Mouse (Mus musculus): ENCODE results near the gene Gm21992.

The Gm21992 gene

GRCm38 (mm10) chr19:4833977-4834376, 22.6 kb upstream of the Gm21992 start:
- TF ChIP-seq GATA4 (IDR thresholded peaks at IDR 0.05; ENCODE audit: insufficient replicate concordance, low read length) = no peak

DNA sequence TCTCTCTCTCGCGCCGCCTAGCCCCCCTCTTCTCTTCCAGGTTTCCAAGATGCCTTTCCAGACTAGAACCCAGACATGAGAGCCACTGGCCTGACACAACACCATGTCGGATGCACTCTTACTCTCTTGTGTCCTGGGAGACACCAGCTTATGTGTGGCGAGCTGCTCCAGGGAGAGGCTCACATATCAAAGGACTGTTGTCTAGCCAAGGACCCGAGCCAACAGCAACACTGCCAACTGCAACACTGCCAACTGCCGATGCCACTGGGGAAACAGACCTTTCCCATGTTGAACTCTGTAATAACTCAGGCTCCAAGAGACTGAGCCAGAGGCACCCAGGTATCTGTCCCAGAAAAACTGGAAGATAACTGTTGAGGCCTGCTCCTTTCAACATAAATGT, 17.7 kb upstream of the Gm21992 start:
- no peak for TF ChIP-seq GATA4 (IDR thresholded peaks at IDR 0.05; ENCODE audit: insufficient replicate concordance, low read length)

DNA sequence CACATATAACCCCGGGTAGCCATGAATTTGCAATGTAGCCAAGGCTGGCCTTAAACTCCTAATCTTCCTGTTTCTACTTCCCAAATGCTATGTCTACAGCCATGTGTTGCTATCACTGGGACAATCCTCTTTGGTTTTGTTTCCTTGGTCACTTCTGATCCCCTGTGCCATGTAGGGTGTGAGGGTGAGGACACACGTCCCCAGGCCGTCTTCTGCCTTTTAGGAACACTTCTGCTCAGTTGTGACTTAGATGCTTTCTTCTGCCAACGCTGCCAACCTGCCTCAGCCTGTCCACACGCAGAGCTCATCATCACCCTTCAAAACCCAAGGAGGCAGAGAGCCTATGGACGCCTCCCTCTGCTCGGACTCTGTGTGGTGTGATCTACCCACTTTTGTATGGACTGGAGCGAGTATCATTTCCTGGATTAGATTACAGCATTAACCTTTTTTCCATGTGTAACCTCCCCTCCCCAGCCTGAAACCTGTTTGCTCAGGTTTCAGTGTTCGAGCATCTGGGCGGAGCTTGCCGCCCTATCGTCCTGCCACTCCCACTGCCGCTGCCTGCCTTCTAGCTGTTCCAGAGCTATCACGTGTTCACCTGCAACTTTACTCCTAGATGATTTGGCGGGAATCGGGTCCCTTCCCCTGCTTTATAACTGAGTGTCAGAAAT, 17.2 kb upstream of the Gm21992 start:
- TF ChIP-seq GATA4 (IDR thresholded peaks at IDR 0.05; ENCODE audit: insufficient replicate concordance, low read length) = no peak

- no peak for TF ChIP-seq GATA4 (IDR thresholded peaks at IDR 0.05; ENCODE audit: insufficient replicate concordance, low read length)
Measured at GRCm38 (mm10) chr19:4820678-4821303, 9.4 kb upstream of the Gm21992 start.

- TF ChIP-seq GATA4 (IDR thresholded peaks at IDR 0.05; ENCODE audit: insufficient replicate concordance, low read length) = no peak
Measured at GRCm38 (mm10) chr19:4817182-4817835, 5.9 kb upstream of the Gm21992 start.

DNA sequence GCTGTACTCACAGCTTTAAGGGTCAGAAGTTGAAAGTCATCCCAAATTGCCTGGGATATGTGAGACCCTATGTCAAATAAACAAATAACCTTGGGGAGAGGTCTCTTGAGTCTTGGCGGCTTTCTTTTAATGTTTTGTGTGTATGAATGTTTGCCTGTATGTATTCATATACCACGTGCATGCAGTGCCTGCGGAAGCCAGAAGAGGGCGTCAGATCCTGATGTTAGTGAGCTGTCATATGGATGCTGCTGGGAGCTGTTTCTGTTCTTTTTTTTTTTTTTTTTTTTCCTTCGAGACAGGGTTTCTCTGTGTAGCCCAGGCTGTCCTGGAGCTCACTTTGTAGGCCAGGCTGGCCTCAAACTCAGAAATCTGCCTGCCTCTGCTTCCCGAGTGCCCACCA, 1.6 kb upstream of the Gm21992 start:
- no peak for TF ChIP-seq GATA4 (IDR thresholded peaks at IDR 0.05; ENCODE audit: insufficient replicate concordance, low read length)

DNA sequence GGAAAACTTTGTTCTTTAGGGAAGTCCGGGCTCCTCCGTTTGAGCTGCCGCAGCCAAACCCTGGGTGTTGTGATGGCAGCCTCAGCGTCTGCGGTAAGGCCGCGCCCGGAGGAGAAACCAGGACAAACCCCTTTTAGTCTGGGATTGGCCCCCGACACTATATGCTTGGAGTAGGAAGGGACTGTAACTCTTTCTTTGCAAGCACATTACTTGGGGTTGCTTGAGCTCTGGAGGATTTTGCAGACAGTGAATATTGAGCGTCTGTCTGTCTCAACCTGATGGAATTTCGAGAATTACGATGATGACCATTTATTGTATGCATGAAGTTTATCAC, 464 bp upstream of the Gm21992 start:
- TF ChIP-seq GATA4 (IDR thresholded peaks at IDR 0.05; ENCODE audit: insufficient replicate concordance, low read length) = no peak

GRCm38 (mm10) chr19:4810746-4811062, 708 bp downstream of the Gm21992 start:
- no peak for TF ChIP-seq GATA4 (IDR thresholded peaks at IDR 0.05; ENCODE audit: insufficient replicate concordance, low read length)

DNA sequence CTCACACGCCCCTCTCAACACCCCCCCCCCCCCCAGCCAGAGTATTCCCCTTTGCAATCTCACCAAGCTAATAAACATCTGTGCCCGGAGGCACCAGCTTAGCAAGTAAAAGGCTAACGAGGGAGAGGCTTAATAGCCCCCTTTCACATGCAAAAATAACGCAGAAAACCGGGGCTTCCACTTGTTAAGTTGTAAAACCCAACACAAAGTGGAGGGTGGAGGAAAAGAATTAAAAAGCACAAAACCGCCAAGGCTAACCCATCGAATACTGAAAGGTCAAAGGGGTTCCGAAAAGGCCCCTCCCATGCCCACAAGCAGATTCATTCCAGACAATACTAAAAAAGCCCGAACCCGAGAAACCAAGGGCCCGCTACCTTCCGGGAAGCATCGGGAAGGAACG, 1.1 kb downstream of the Gm21992 start:
- TF ChIP-seq GATA4 (IDR thresholded peaks at IDR 0.05; ENCODE audit: insufficient replicate concordance, low read length) = no peak

DNA sequence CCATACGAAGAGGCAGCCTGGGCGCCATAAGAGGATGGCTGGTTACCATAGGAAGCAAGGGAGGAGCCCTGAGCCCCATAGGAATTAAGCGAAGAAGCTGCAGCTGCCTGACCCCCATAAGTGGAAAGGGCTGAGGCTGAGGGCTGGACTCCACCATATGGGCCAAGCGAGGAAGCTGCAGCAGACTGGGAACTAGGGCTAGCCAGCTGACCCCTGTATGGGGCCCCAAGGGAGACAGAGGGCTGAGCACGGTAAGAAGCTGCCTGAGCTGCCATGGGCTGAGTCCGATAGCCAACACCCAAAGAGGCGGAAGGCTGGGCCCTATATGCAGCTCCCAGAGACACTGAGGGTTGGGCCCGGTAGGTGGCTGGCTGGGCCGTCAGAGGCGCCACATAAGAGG, 8.1 kb downstream of the Gm21992 start:
- no peak for TF ChIP-seq GATA4 (IDR thresholded peaks at IDR 0.05; ENCODE audit: insufficient replicate concordance, low read length)

DNA sequence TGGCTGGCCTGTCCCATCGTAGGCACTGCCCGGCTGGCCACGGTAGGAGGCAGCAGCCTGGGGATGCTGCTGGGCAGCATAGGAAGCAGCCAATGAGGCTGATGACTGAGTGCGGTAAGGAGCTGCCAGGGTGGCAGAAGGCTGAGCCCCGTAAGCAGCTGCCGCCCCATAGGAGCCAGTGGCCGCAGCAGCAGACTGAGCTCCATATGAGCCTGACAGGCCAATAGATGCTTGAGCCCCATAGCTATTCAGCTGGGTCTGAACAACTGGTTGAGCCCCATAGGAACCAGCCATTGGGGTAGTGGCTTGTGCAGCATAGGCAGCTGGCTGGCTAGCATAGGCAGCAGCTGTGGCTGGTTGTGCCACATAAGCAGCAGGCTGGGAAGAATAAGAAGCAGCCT, 8.7 kb downstream of the Gm21992 start:
- TF ChIP-seq GATA4 (IDR thresholded peaks at IDR 0.05; ENCODE audit: insufficient replicate concordance, low read length) = no peak

DNA sequence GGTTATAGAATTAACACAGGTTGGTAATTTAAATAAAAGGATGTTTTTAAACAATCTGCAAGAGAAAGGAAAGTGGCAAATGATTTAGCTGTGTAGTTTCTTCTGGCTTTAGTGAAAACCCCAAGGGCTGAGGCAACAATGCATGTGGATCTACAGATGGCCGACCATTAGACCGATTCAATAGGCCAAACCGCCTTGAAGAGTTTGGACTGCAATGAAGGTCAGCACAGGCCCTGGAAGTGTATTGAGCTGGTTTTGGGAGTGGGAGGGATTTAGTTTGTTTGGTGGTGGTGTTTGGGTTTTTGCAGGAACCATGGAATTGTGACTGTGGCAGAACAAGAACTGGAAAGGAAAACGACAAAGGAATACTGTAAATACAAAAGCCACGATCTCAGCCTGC, 12.3 kb downstream of the Gm21992 start:
- TF ChIP-seq GATA4 (IDR thresholded peaks at IDR 0.05; ENCODE audit: insufficient replicate concordance, low read length) = no peak

DNA sequence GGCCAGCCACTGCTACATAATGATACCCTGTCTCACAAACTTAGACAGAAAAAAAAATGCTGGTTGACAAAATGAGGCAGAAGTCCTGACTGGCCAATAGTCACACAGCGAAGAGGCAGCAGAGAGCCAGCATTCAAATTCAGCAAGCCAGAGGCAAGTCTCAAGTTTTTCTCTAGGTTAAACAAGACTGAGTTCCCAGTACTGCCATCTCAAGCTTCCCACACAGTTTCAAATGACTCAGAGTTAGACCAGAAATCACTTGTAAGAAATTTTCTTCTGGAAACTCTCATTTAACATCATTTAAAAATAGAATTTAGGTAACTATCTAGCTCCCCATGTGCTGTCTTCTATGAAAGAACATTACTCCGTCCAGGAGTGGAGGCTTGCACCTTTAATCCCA, 13.6 kb downstream of the Gm21992 start:
- no peak for TF ChIP-seq GATA4 (IDR thresholded peaks at IDR 0.05; ENCODE audit: insufficient replicate concordance, low read length)

DNA sequence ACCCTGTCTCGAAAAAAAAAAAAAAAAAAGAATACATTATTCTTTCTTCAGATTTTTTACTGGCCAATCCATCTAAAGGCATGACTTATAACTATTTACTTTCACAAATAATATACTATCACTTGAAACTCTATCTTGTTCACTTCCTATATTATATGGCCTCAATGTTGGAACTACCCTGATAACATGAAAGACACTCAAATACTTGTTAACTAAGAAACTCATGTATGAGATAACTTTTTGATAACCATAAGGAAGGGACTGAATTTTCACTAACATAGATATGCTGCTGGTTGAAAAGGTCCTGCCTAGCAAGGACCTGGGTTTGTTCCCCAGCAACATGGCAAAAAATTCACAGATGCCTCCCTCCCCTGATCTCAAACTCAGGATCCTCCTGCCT, 15.5 kb downstream of the Gm21992 start:
- no peak for TF ChIP-seq GATA4 (IDR thresholded peaks at IDR 0.05; ENCODE audit: insufficient replicate concordance, low read length)

DNA sequence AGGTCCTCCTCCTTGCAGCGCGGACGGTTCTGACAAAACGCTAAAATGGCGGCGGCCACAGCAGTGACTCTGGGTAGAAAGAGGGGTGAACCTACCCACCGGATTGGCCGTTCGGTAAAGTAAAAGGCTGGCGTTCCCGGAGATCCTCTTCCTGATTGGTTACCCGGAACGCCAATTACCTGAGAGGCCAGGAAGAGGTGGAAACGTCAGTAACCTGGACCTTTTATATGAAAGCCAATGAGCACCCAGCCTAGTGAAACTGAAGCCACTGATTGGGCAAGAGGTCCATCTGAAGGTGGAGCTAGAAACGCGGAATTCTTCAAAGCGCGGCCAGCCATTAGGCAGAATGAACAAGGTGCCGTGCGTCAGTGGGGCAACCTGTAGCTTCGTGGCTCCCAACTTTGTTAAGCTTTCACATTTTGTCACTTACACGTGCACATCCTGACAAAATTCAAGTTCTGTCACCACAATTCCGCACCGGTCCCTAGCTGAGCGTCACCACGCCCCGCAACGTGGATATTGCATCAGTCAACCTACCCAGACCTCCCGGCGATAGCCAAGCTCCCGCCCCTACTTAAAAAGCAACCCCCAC, 17.5 kb downstream of the Gm21992 start, which contains the start of gene Rbm4:
Gene Rbm4 (minus strand): TSS at position 71 of the 592 bp plus-strand sequence.
- no peak for TF ChIP-seq GATA4 (IDR thresholded peaks at IDR 0.05; ENCODE audit: insufficient replicate concordance, low read length)

GRCm38 (mm10) chr19:4793281-4793830, 18.1 kb downstream of the Gm21992 start:
- no peak for TF ChIP-seq GATA4 (IDR thresholded peaks at IDR 0.05; ENCODE audit: insufficient replicate concordance, low read length)
